Mouse (Mus musculus): ENCODE measurements around the gene Sgf29. TPM values are rescaled to one million over a fixed set of nuclear protein-coding genes. Genes with fewer than 3 reads are reported as not detected.

The Sgf29 gene
- total RNA-seq (2021) = 10 to 100 TPM; 27.1 to 36.3 TPM
- long read RNA-seq, transcript Sgf29-201 (10 exons, 1,312 nt) = major isoform, 24 of 32 reads
- long read RNA-seq, partial matches to known transcripts = 1 of 32 reads
- long read RNA-seq, other reads (novel, unspliced or antisense) = 7 of 32 reads

DNA sequence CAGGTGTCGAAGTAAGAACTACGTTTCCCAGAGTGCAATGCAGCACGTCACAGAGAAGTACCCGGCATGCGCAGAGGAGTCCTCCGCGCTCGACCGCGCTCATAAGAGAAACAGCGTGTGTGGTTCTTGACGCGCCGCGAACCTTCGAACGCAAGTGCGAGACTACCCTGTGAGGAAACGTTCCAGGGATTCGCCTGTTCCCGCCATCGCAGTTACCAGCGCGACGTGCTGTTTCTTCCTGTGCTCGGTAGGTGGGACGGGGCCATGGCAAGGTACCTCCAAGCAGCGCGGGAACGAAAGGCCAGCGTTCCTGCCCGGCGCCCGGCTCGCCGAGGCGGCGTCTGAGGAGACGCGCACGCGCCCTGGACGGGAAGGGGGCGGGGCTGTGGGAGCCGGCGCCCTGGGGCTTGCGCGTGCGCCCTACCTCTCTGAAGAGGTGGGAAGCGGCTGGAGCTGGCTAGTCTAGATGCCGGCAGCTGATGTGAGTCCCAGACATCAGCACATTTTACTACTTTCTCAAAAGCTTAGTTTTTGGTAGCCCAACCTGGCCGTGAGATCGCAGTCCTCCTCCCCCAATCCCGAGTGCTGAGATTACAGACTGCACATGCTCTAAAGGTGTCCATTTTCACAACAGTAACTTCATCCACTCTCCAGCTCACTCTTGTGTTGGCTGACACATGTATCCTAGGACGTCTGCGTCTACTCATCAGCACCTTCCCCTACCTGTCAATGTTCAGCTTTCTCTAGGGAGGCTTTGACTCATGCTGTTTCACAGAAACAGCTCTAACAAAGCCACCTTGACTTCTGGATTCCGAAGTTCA, at the start of gene Sgf29:
Gene Sgf29, plus strand, starts transcription at position 79 of the 821 bp plus-strand sequence.
- peak; percentile 90 to 96 for DNase-seq (ENCODE audit: low spot score in 2 of 2)

DNA sequence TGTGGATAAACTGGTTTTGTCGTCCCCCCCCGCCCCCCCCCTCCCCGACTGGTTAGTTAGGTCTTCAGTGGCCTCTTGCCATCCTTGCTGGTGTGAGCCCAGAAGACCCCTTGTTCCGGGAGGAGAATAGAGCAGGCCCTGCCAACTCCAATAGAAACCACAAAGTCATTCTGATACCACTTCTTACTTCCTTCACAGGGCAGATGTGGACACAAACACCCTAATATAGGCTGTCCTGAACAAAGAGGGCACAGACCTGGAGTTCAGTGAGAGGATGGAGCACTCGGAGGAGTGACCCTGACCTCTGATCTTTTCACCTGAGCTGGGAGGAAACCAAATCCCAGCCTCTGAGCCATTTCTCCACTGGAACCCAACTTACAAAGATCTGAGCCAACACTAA, 47.2 kb upstream of the Sgf29 start:
- DNase-seq (ENCODE audit: low spot score in 2 of 2) = no peak

DNA sequence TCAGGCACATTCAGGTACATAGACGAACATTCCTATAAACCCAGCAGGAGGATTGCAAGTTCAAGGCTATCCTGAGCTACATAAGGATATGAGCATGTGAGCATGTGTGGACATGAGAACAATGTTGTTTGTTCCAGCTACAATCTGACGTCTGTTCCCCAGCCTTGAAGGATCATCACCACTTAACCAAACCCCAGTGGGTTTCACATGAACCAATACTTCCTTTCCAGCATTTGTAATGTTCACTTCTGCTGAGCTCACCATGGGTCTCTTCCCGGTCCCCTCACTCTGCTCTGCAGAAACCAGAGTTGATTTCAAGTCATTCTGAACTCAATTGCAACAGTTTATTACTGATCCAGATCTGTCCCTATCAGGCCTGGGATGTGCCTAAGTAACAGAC, 46.5 kb upstream of the Sgf29 start:
- DNase-seq (ENCODE audit: low spot score in 2 of 2) = no peak

DNA sequence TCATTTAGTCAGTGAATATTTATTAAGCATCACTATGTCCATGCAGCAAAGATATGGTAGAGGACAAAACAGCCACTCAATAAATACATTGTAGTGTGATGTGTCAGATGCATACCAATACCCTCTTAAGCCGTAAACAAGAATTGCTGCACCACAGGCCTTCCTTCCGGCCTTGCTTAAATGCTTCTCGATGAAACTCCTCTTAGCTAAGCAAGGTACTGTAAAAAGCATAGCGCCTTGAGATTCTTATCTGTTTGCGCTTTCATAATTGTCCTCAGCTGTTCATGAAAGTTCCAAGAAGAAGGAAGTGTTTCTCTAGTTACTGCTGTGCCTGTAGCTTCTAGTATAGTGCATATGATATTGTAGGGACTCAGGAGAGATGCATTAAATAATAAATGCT, 42.5 kb upstream of the Sgf29 start:
- DNase-seq (ENCODE audit: low spot score in 2 of 2) = no peak

DNA sequence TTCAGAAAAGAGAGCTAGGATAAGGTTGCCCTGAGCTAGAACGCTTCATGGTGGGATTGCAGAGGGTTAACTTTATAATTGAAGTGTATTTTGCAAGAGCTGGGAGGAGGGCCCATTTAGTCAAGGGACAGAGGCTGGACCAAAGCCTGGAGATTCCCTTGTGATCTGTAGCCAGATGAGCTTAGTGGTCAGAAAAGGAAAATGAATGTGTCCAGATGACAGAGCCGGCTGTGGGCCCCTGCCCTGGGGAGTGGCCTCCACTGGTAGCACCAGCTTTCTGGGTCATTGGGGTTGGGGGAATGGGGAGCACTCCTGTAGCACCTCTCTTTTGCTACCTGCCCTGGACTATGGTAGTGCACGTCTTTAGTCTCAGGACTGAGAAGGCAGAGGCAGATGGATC, 42.0 kb upstream of the Sgf29 start:
- DNase-seq (ENCODE audit: low spot score in 2 of 2) = no peak

- no peak for DNase-seq (ENCODE audit: low spot score in 2 of 2)
These were observed 41.3 kb upstream of the Sgf29 start for GRCm38 (mm10) chr7:126607796-126608195.

DNA sequence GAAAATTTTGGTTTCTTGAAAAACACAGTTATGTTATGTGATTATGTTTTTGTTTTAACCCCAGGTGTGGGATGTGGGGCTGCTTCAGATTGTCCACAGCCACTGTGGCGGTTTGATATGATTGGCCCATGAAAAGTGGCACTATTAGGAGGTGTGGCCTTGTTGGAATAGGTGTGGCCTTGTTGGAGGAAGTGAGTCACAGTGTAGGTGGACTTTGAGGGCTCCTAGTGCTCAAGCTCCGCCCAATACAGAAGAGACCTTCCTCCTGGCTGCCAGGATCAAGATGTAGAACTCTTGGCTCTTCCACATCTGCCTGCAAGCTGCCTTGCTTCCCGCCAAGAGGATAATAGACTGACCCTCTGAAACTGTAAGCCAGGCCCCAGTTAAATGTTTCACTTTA, 36.4 kb upstream of the Sgf29 start:
- no peak for DNase-seq (ENCODE audit: low spot score in 2 of 2)

DNA sequence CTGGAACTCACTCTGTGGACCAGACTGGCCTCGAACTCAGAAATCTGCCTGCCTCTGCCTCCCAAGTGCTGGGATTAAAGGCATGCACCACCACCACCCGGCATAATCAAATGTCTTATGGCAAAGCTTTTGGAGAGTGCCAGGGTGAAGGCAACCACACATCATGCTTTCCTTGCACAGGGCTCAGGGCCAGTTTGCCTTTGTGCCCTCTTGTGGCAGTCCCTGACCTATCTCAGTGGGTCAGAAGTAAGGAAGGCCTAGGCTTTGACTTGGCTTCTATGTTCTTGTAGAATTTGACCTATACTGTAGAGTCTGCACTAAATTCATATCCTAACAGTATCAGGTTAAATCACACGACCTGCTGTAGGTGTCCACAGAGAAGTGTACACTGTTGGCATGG, 32.4 kb upstream of the Sgf29 start:
- DNase-seq (ENCODE audit: low spot score in 2 of 2) = no peak

- no peak for DNase-seq (ENCODE audit: low spot score in 2 of 2)
These were observed 29.4 kb upstream of the Sgf29 start for GRCm38 (mm10) chr7:126619559-126620275.

DNA sequence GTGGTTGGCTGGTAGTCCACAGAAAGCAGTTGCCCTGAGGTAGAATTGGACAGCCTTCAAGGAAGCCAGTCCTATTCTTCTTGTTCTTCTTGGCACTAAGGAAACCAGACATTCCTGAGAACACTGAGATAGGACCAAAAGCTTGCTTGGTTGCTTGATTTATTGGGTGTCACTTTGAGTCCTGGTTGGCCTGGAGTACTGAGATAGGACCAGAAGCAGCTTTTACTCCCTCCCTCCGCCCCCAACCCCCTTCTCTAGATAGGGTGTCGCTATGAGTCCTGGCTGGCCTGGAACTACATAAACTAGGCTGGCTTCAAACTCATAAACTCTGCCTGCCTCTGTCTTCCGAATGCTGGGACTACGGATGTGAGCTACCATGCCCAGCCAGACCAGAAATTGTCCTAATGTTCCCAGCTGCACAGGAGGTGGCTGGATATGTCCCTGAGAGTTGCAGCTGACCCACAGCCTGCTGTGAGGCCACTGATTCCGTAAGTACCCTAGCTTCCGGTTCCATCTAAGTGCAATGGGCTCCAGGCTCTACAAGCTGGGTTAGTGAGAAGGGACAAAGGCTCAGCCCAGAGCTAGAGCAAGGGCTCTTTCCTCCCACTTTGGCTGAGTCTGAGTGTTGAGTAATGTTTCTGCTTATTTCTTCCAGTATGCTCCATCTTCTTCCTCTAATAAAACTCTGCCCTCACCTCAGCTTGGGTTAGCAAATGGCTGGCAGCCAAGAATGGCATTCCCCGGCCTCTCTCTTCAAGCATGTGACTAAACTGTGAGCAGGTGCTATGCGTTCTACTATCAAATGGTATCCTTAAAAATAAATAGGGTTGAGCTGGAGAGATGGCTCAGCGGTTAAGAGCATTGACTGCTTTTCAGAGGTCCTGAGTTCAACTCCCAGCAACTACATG, 27.4 kb upstream of the Sgf29 start:
- DNase-seq (ENCODE audit: low spot score in 2 of 2) = no peak

GRCm38 (mm10) chr7:126623381-126623780, 25.7 kb upstream of the Sgf29 start:
- DNase-seq (ENCODE audit: low spot score in 2 of 2) = no peak

DNA sequence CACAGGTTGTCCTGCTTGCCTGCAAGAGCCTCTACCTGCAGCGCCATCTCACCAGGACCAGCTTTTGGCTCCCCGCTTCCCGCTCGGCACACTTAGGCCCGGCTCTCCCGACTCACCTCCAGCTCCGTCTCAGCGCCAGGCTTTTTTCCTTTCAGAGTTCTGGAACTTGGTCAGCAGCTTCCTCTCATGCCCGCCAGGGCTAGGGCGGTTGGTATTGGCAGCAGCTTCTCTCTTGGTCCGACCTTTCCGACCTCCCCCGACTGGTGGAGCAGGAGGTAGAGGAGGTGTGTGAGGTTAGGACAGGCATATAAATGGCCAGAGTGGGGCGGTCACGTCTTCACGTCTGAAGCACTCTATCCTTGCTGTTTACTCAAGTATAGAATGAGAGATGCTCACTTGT, 24.3 kb upstream of the Sgf29 start:
- no peak for DNase-seq (ENCODE audit: low spot score in 2 of 2)

- DNase-seq (ENCODE audit: low spot score in 2 of 2) = peak; percentile 5 to 25
These were observed 23.7 kb upstream of the Sgf29 start for GRCm38 (mm10) chr7:126625369-126625768.

GRCm38 (mm10) chr7:126625807-126626600, 23.1 kb upstream of the Sgf29 start:
- DNase-seq (ENCODE audit: low spot score in 2 of 2) = no peak

GRCm38 (mm10) chr7:126628111-126628510, 21.0 kb upstream of the Sgf29 start:
- no peak for DNase-seq (ENCODE audit: low spot score in 2 of 2)

DNA sequence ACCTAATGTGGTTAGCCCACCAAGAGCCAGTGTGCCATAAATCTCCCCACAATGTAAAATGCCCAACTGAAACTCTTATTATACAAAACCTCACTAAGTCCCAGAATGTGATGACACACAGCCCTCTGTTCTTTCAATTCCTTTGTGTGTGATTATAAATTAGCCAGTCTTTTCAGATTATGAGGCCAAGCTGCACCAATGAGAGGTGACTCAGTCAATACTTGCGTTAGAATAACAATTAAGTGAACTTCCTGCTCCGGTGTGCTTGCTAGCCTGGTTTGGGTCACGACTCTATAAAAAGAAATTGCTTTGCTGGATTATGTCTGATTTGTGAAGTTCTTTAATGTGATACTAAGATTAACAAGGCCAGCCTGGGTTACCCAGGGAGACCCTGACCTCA, 19.2 kb upstream of the Sgf29 start:
- DNase-seq (ENCODE audit: low spot score in 2 of 2) = no peak

GRCm38 (mm10) chr7:126630824-126631518, 18.1 kb upstream of the Sgf29 start, which contains the start of gene Nupr1:
Nupr1 (minus strand) TSS chr7:126630861.
- DNase-seq (ENCODE audit: low spot score in 2 of 2) = no peak

DNA sequence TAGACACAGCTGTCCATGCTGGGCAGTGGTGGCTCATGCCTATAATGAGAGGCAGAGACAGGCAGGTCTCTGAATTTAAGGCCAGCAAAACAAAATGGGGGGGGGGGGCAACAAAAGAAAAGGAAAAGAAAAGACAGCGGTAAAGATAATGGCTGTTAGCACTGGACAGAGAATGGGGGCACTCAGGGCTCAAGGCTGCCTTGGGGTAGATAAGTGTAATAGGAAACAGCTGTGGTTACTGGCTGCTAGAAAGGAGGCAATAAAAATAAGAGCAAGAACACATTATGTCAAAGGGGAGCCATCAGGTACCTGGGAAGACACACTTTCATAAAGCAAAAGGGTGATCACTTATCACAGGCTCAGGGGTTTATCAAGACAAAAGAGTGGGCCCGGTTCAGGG, 16.6 kb upstream of the Sgf29 start:
- no peak for DNase-seq (ENCODE audit: low spot score in 2 of 2)

GRCm38 (mm10) chr7:126635375-126635774, 13.7 kb upstream of the Sgf29 start:
- no peak for DNase-seq (ENCODE audit: low spot score in 2 of 2)
